Mouse (Mus musculus) midbrain, embryonic 16.5 days (tissue): ENCODE measurements around the gene Ahsg. TPM values are rescaled to one million over a fixed set of nuclear protein-coding genes. Genes with fewer than 3 reads are reported as not detected.

Source experiments
- ATAC-seq: fragments of 200-750 bp; cut with Nextera tagmentation; 2 replicates; pipeline ENCODE4 v1.8.0; 2017; ENCODE audit warnings: moderate TSS enrichment
- H3K27ac ChIP-seq: fragments of 300-500 bp; sonication (generic); 2 replicates; pipeline ENCODE4 v1.5.1; 2014; ENCODE audit warnings: mild to moderate bottlenecking, low read length, mixed read lengths
- H3K27me3 ChIP-seq: fragments of 300-500 bp; sonication (generic); 2 replicates; pipeline ENCODE4 v1.6.1; 2014; ENCODE audit warnings: low read depth, low read length, mixed read lengths; ENCODE audit not compliant: control insufficient read depth, insufficient read depth
- H3K36me3 ChIP-seq: fragments of 300-500 bp; sonication (generic); 2 replicates; pipeline ENCODE4 v1.6.1; 2014; ENCODE audit warnings: mild to moderate bottlenecking, low read length, moderate library complexity, mixed read lengths; ENCODE audit not compliant: control insufficient read depth, insufficient read depth
- H3K4me1 ChIP-seq: fragments of 300-500 bp; sonication (generic); 2 replicates; pipeline ENCODE4 v1.6.1; 2014; ENCODE audit warnings: mild to moderate bottlenecking, low read length, mixed read lengths; ENCODE audit not compliant: control insufficient read depth, insufficient read depth
- H3K4me2 ChIP-seq: fragments of 300-500 bp; sonication (generic); 2 replicates; pipeline ENCODE4 v1.6.1; 2014; ENCODE audit warnings: mild to moderate bottlenecking, low read length, mixed read lengths
- H3K4me3 ChIP-seq: fragments of 300-500 bp; sonication (generic); 2 replicates; pipeline ENCODE4 v1.5.1; 2014; ENCODE audit warnings: low read depth, mild to moderate bottlenecking, low read length, moderate library complexity, mixed read lengths
- H3K9ac ChIP-seq: fragments of 300-500 bp; sonication (generic); 2 replicates; pipeline ENCODE4 v1.6.1; 2014; ENCODE audit warnings: low read depth, low read length, mixed read lengths
- H3K9me3 ChIP-seq: fragments of 300-500 bp; sonication (generic); replicated peaks from 2 replicates; pipeline ENCODE4 v1.6.1; 2014; ENCODE audit warnings: mild to moderate bottlenecking, low read length, mixed read lengths; ENCODE audit not compliant: control insufficient read depth, poor library complexity, severe bottlenecking
- WGBS: fragments of 180-500 bp; shearing (Covaris S2); extraction: QIAGEN DNeasy Blood & Tissue Kit; methylation state at CpG from one replicate; pipeline ENCODE4 v1.1.7; 2014; 5-methylcytosine and 5-hydroxymethylcytosine counted together
- polyA plus RNA-seq: library from polyadenylated mRNA; unstranded; fragments of >200 nt; fragmentation: Nextera tagmentation; extraction: Ambion mirVana; gene quantifications from 2 replicates; pipeline ENCODE4 v1.2.1, GENCODE M21; 2015

The Ahsg gene
- polyA plus RNA-seq, 1 experiment from 2014 or later: not detected

GRCm38 (mm10) chr16:22919971-22920854 lies 29.1 kb downstream of the Ahsg start:
- WGBS: 66% methylated on average over 18 of the region's 18 CpGs
- Histone ChIP-seq H3K36me3 (no peaks in the 10 kb centered on the region), H3K4me2 (no peak overlapping the region), H3K4me1 (no peaks in the 10 kb centered on the region), H3K4me3 (no peak overlapping the region), H3K27me3 (no peaks in the 10 kb centered on the region), H3K9me3 (0 out of 2 replicates have a peak, but pooled peaks cover 3% of the 10 kb centered on the region), H3K27ac (no peak overlapping the region), H3K9ac (no peak overlapping the region)
- no peak for ATAC-seq

GRCm38 (mm10) chr16:22921761-22922160 lies 30.7 kb downstream of the Ahsg start:
- no peak overlapping the region for H3K4me3 ChIP-seq
- no peaks in the 10 kb centered on the region for H3K27me3 ChIP-seq
- H3K27ac ChIP-seq: no peak overlapping the region
- 95% methylated on average over 5 of the region's 5 CpGs for WGBS
- no peaks in the 10 kb centered on the region for H3K9me3 ChIP-seq
- H3K9ac ChIP-seq: no peak overlapping the region
- no peaks in the 10 kb centered on the region for H3K36me3 ChIP-seq
- ATAC-seq: no peak
- no peak overlapping the region for H3K4me2 ChIP-seq
- H3K4me1 ChIP-seq: no peaks in the 10 kb centered on the region

- H3K4me2 ChIP-seq: no peak overlapping the region
- WGBS: 89% methylated on average over 4 of the region's 4 CpGs
- ATAC-seq: no peak
- no peaks in the 10 kb centered on the region for H3K27me3 ChIP-seq
- H3K36me3 ChIP-seq: no peaks in the 10 kb centered on the region
- no peak overlapping the region for H3K9ac ChIP-seq
- H3K27ac ChIP-seq: no peak overlapping the region
- H3K9me3 ChIP-seq: no peaks in the 10 kb centered on the region
- no peak overlapping the region for H3K4me3 ChIP-seq
- no peaks in the 10 kb centered on the region for H3K4me1 ChIP-seq
Measured at GRCm38 (mm10) chr16:22922433-22922832, 31.4 kb downstream of the Ahsg start.

- H3K4me3 ChIP-seq: no peak overlapping the region
- 72% methylated on average over 6 of the region's 6 CpGs for WGBS
- H3K9ac ChIP-seq: no peak overlapping the region
- no peak overlapping the region for H3K4me2 ChIP-seq
- no peak for ATAC-seq
- H3K4me1 ChIP-seq: no peaks in the 10 kb centered on the region
- H3K27ac ChIP-seq: no peak overlapping the region
- no peaks in the 10 kb centered on the region for H3K9me3 ChIP-seq
- no peaks in the 10 kb centered on the region for H3K27me3 ChIP-seq
- no peaks in the 10 kb centered on the region for H3K36me3 ChIP-seq
Measured at GRCm38 (mm10) chr16:22929575-22929974, 38.5 kb downstream of the Ahsg start.

- Histone ChIP-seq H3K36me3 (no peaks in the 10 kb centered on the region), H3K4me2 (no peak overlapping the region), H3K4me3 (no peak overlapping the region), H3K27ac (no peak overlapping the region), H3K4me1 (no peaks in the 10 kb centered on the region), H3K9me3 (no peaks in the 10 kb centered on the region), H3K9ac (no peak overlapping the region), H3K27me3 (no peaks in the 10 kb centered on the region)
- ATAC-seq: no peak
- 82% methylated on average over 11 of the region's 11 CpGs for WGBS
Measured at GRCm38 (mm10) chr16:22931431-22932200, 40.5 kb downstream of the Ahsg start.

- Histone ChIP-seq H3K4me2 (no peak overlapping the region), H3K4me3 (no peak overlapping the region), H3K9ac (no peak overlapping the region), H3K27me3 (no peaks in the 10 kb centered on the region), H3K27ac (no peak overlapping the region), H3K36me3 (no peaks in the 10 kb centered on the region), H3K4me1 (no peaks in the 10 kb centered on the region), H3K9me3 (no peaks in the 10 kb centered on the region)
- ATAC-seq: no peak
- 93% methylated on average over 12 of the region's 12 CpGs for WGBS
Measured at GRCm38 (mm10) chr16:22937631-22938030, 46.6 kb downstream of the Ahsg start.

GRCm38 (mm10) chr16:22938541-22938940 lies 47.5 kb downstream of the Ahsg start:
- no peaks in the 10 kb centered on the region for H3K27me3 ChIP-seq
- H3K4me2 ChIP-seq: no peak overlapping the region
- no peaks in the 10 kb centered on the region for H3K4me1 ChIP-seq
- H3K36me3 ChIP-seq: no peaks in the 10 kb centered on the region
- no peak overlapping the region for H3K9ac ChIP-seq
- H3K27ac ChIP-seq: no peak overlapping the region
- no peaks in the 10 kb centered on the region for H3K9me3 ChIP-seq
- 83% methylated on average over 2 of the region's 2 CpGs for WGBS
- ATAC-seq: no peak
- no peak overlapping the region for H3K4me3 ChIP-seq

- no peaks in the 10 kb centered on the region for H3K27me3 ChIP-seq
- 85% methylated on average over 8 of the region's 8 CpGs for WGBS
- no peak overlapping the region for H3K4me2 ChIP-seq
- H3K27ac ChIP-seq: no peak overlapping the region
- H3K36me3 ChIP-seq: no peaks in the 10 kb centered on the region
- no peaks in the 10 kb centered on the region for H3K9me3 ChIP-seq
- no peak overlapping the region for H3K9ac ChIP-seq
- H3K4me1 ChIP-seq: no peaks in the 10 kb centered on the region
- H3K4me3 ChIP-seq: no peak overlapping the region
- no peak for ATAC-seq
Measured at GRCm38 (mm10) chr16:22939120-22939695, 48.1 kb downstream of the Ahsg start.
